Mouse (Mus musculus) lung, postnatal 25 days (tissue): ENCODE data around the gene Tha1.

Experiments used
- DNase-seq: peaks from one replicate; pipeline ENCODE4 v3.0.0; 2022; ENCODE audit warnings: low spot score

Gene Tha1

DNA sequence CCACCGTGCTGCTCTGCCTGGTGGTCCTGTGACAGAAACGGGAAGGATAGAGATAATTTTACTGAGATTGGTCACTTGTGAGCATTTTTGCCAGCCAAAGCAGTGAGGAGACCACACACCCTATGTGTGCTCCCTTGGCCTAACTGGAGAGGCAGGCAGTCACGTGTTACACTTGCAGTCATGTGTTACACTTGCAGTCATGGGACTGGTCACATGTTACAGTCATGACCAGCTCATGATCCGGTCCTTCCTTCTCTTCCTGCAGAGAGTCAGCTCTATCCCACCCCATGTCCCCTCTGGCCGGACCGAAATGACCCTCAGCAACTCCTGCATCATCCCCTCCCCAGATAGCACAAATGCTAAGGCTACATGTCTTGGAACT is 7.7 kb upstream of the Tha1 start:
- no peak for DNase-seq

GRCm38 (mm10) chr11:117880336-117880976 is 7.2 kb upstream of the Tha1 start:
- no peak for DNase-seq

- DNase-seq: no peak
These were observed 6.4 kb upstream of the Tha1 start for GRCm38 (mm10) chr11:117879676-117880075.

GRCm38 (mm10) chr11:117878892-117879291 is 5.6 kb upstream of the Tha1 start:
- DNase-seq: no peak

- DNase-seq: peak; percentile 41
These were observed 4.8 kb upstream of the Tha1 start for GRCm38 (mm10) chr11:117877917-117878745.

- DNase-seq: no peak
These were observed 2.4 kb upstream of the Tha1 start for GRCm38 (mm10) chr11:117875681-117876080.

DNA sequence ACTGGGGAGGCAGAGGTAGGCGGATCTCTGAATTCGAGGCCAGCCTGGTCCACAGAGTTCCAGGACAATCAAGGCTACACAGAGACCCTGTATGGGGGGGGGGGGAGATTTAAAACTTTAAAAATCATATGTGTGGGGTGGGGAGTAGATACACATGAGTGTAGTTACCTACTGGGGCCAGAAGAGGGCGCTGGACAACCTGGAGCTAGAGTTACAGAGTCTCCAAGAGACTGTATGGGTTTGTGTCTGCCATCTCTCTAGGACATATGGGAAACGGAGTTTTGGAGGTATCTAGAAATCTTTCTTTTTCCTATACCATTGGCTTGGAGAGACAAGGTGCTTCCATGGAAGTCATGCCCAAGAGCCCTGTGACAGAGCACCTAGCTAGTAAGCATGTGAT is 1.1 kb upstream of the Tha1 start:
- DNase-seq: no peak

DNA sequence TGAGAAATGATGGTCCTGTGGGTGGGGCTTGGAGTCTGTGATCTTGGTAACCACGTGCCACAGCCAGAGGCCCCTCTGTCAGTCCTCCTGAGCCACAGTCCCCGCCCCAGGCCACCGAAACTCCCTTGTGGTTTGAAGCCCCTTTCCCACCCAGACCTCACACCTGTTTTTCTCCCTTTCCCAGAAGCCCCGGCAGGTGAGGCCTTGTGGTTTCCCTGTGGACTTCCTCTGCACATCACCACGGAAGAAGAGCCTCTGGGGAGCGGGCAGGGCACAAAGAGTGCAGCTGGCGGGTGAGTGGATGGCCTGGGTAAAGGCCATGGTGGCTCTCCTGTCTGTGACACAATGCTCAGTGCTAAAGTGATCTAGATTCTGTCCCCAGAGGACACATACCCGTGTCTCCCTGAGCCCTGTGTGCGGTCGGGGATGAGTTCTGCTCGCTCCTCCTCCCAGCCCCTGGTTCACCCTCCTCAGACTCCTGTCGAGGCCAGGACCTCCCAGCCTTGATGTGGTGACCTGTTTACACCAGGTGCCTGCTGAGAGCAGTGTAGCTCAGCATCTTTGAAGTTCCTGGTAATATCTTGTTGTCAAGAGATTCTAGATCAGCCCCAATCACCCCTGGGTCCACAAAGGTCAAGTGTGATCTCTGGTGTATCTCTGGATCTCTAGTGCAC is 1.2 kb downstream of the Tha1 start:
- DNase-seq: peak; percentile 49

DNA sequence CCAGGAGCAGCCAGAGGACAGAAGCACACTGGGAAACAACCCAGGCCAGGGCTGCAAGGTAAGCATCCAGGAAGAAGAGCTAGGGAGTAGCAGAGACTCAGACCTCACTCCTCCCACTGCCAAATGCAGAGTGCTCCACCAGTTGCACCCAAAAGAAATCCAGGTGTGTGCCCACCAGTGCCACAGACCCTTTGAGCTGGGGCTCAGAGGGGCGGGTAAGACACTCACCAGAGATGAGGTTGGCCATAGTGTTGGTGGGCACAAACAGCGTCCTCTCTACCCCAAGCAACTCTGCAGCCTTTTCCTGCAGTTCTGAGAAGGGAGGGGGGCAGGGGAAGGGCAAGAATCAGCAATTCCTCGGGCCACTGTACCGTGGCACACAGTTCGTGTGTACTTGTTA is 1.9 kb downstream of the Tha1 start:
- no peak for DNase-seq

DNA sequence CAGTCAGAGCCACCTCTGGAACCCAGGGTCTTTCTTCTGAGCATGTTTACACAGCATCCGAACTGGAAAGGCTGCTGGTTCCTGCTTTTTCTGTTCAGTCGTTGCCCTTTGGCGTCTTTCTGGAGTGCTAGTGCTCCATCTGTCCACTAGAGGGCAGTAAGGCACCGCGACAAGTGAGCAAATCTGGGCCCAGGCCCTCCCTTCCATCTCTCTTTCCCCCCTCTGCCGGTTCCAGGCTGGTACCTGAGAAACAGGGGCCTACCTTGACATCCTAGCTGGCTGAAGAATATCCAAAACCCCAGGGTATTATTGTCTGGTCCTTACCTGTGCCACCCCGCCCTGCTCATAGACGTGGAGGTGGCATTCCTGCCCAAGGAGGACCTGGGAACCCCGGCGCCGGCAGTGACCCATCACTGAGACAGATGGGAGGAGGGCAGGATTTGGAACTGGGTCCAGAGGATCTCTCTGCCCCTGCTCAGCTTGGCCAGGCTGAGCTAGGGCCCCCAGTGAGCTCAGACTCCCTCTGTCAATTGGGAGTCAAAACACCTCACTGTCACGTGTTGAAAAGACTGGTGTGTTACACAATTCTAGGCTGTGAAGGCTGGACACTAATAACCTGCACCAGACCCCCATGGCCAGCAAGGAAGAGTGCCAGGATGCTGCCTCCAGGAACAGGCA is 2.5 kb downstream of the Tha1 start:
- DNase-seq: peak; percentile 84

GRCm38 (mm10) chr11:117865988-117866387 is 7.3 kb downstream of the Tha1 start:
- DNase-seq: no peak

- DNase-seq: no peak
These were observed 8.5 kb downstream of the Tha1 start for GRCm38 (mm10) chr11:117864805-117865204.

DNA sequence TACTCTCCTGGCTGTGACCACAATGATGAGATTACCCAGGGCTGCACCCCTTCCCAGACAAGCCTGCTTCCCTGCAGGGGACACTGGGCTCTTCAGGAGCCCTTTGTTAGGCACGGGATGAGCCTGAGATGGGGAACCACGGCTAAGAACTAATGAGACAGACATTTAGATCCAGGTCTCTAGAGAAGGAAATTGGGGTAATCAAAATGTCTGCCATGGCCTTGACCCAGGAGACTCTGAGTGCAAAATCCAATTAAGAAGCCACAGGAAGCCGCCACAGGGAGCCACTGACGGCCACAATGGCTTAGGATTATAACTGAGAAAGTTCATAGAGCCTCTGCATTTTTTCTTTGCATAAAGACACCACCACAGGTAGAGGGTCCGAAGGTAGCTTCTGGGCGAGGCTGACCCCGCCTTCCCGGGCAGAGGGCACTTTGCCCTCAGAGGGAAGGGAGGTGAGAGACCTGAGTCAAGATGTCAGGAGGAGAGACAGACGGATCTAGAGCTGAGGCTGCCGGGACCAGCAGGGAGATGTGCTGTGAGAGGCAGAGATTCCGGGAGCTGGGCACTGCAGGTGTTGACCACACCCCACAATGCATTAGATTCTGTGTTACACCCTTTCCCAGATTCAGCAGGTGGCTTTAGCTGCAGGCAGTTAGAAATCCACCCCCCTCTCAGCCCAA is 10.0 kb downstream of the Tha1 start:
- no peak for DNase-seq

GRCm38 (mm10) chr11:117860601-117861000 is 12.7 kb downstream of the Tha1 start, which contains the start of gene Tmem235:
TSS of gene Tmem235 (plus strand) at chr11:117860752.
- DNase-seq: no peak

GRCm38 (mm10) chr11:117858392-117858791 is 14.9 kb downstream of the Tha1 start:
- no peak for DNase-seq

DNA sequence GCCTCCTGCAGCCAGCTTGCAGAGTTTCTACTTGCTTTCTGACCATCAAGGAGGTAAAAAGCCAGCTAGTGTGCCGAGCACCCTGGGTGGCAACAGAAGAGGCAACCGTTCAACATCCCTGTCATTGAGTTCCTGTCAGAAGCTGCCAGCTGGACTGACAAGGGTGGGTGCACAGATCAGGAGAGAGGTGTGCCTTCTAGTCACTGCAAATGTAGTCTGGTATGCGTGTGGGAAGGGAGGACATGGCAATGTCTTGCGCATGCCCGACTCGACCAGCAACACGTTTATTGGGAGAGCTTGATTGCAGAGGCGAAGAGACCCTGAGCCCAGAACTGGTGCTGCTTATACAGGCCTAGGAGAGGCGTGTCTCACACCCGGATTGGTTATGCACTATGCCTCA is 15.8 kb downstream of the Tha1 start:
- DNase-seq: no peak

- no peak for DNase-seq
These were observed 17.3 kb downstream of the Tha1 start for GRCm38 (mm10) chr11:117855975-117856374.

DNA sequence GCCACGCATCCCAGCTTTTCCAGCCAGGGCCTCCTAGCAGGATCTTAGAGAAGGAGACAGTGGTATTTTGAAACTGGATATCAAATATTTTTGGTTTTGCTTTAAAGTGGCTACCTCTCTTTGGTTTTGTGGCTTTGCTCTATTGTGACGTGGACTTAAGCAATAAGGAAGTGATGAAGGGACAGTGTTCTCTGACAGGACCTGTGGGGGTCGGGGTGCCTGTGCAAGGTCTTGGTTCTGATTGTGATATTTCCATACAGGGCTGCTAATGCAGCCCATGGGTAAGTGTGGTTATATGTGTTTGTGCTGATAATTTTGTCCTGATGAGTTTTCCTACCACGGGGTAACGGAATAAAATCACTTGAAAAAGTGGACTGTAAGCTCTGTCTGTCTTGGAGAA is 17.9 kb downstream of the Tha1 start:
- no peak for DNase-seq

- DNase-seq: no peak
These were observed 19.0 kb downstream of the Tha1 start for GRCm38 (mm10) chr11:117854241-117854640.

GRCm38 (mm10) chr11:117852875-117853274 is 20.4 kb downstream of the Tha1 start:
- DNase-seq: no peak

GRCm38 (mm10) chr11:117848985-117849671 is 24.2 kb downstream of the Tha1 start, which contains the start of gene Birc5:
TSS of gene Birc5 (plus strand) at chr11:117849251.
- peak; percentile 95 for DNase-seq
